Mouse (Mus musculus) kidney, postnatal 14 days (tissue): Measurements from ENCODE around the gene Rasgrf1.

Experiments
- DNase-seq: peaks from one replicate; pipeline ENCODE4 v3.0.0; 2022; ENCODE audit warnings: mixed read lengths

Gene Rasgrf1

GRCm38 (mm10) chr9:89970886-89971486 is 61.3 kb downstream of the Rasgrf1 start:
- DNase-seq: no peak

GRCm38 (mm10) chr9:89972321-89972720 is 62.6 kb downstream of the Rasgrf1 start:
- DNase-seq: no peak

- peak; percentile 38 for DNase-seq
These were observed 64.1 kb downstream of the Rasgrf1 start for GRCm38 (mm10) chr9:89973856-89974255.

- DNase-seq: no peak
These were observed 64.8 kb downstream of the Rasgrf1 start for GRCm38 (mm10) chr9:89974463-89974931.

- DNase-seq: no peak
These were observed 66.7 kb downstream of the Rasgrf1 start for GRCm38 (mm10) chr9:89976366-89976940.

- no peak for DNase-seq
These were observed 69.5 kb downstream of the Rasgrf1 start for GRCm38 (mm10) chr9:89979248-89979647.

GRCm38 (mm10) chr9:89982256-89982655 is 72.5 kb downstream of the Rasgrf1 start:
- no peak for DNase-seq

GRCm38 (mm10) chr9:89988053-89988452 is 78.3 kb downstream of the Rasgrf1 start:
- no peak for DNase-seq

- DNase-seq: no peak
These were observed 79.3 kb downstream of the Rasgrf1 start for GRCm38 (mm10) chr9:89988811-89989528.

GRCm38 (mm10) chr9:90006432-90006831 is 96.7 kb downstream of the Rasgrf1 start:
- DNase-seq: no peak

GRCm38 (mm10) chr9:90007094-90007493 is 97.4 kb downstream of the Rasgrf1 start:
- DNase-seq: no peak

GRCm38 (mm10) chr9:90008138-90008537 is 98.4 kb downstream of the Rasgrf1 start:
- peak; percentile 5 for DNase-seq

GRCm38 (mm10) chr9:90011849-90012248 is 102.1 kb downstream of the Rasgrf1 start:
- peak; percentile 40 for DNase-seq

GRCm38 (mm10) chr9:90014649-90015048 is 104.9 kb downstream of the Rasgrf1 start:
- no peak for DNase-seq

- no peak for DNase-seq
These were observed 106.5 kb downstream of the Rasgrf1 start for GRCm38 (mm10) chr9:90016204-90016603.

GRCm38 (mm10) chr9:90020866-90021265 is 111.2 kb downstream of the Rasgrf1 start:
- no peak for DNase-seq

- DNase-seq: no peak
These were observed 111.7 kb downstream of the Rasgrf1 start for GRCm38 (mm10) chr9:90021442-90021841.

- DNase-seq: no peak
These were observed 118.0 kb downstream of the Rasgrf1 start for GRCm38 (mm10) chr9:90027709-90028108.

- no peak for DNase-seq
These were observed 124.2 kb downstream of the Rasgrf1 start for GRCm38 (mm10) chr9:90033922-90034321.

GRCm38 (mm10) chr9:90035168-90035567 is 125.5 kb downstream of the Rasgrf1 start:
- DNase-seq: no peak

- no peak for DNase-seq
These were observed 126.1 kb downstream of the Rasgrf1 start for GRCm38 (mm10) chr9:90035794-90036193.

- DNase-seq: no peak
These were observed 126.6 kb downstream of the Rasgrf1 start for GRCm38 (mm10) chr9:90036313-90036712.

- DNase-seq: no peak
These were observed 128.8 kb downstream of the Rasgrf1 start for GRCm38 (mm10) chr9:90038535-90038934.

GRCm38 (mm10) chr9:90040916-90041315 is 131.2 kb downstream of the Rasgrf1 start:
- DNase-seq: no peak
